Mouse (Mus musculus) erythroblast, embryonic 14.5 days (primary cell): Measurements from ENCODE around the gene Dnaic1.

ENCODE experiments used
- GATA1 ChIP-seq: IDR thresholded peaks from 2 replicates; pipeline ENCODE4 v1.6.1; 2012; ENCODE audit warnings: low read length, inconsistent platforms, mixed read lengths
- TAL1 ChIP-seq: IDR thresholded peaks from 3 replicates; pipeline ENCODE4 v1.6.1; 2012; ENCODE audit warnings: low read length, inconsistent platforms, mixed read lengths

- TF ChIP-seq TAL1 (no peak), GATA1 (no peak)
Observed at GRCm38 (mm10) chr4:41520641-41521040, 48.9 kb upstream of the Dnaic1 start.
